Mouse (Mus musculus) v-Abl transformed pro-B cells (cell line): ENCODE data around the gene Psors1c2.

ENCODE experiments used
- in situ Hi-C, 2 experiments: fragments of 400-800 bp; cut with MboI; formaldehyde crosslinking; loops; one replicate each; pipeline ENCODE4 v1.15.1; 2025; ENCODE audit not compliant: unreplicated experiment in 2 of 2

The Psors1c2 gene

DNA sequence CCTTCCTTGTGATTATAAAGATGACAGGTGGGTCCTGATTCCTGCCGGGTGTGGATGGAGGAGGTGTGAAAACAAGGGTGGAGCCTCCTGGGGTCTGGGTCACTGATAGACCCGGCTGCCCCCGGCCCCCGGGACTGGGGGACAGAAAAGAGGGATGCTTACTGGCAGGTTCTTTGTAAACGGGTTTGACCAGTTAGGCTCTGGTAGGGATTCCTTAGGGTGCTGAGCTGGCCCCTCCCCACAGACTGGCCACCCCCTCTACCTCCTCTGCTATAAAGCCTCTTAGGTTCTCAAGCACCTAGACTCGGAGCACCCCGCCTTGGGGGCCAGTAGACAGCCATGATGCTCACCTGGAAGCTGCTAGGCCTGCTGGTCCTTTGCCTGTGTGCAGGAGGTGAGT is at the start of gene Psors1c2:
TSS of gene Psors1c2 (plus strand) at position 301 of the 400 bp plus-strand sequence.
- in situ Hi-C loops = loop anchor here in 1 of 2 experiments (10.0 kb wide), 1 partner anchor 238 kb away; no protein-coding TSS in a partner anchor

DNA sequence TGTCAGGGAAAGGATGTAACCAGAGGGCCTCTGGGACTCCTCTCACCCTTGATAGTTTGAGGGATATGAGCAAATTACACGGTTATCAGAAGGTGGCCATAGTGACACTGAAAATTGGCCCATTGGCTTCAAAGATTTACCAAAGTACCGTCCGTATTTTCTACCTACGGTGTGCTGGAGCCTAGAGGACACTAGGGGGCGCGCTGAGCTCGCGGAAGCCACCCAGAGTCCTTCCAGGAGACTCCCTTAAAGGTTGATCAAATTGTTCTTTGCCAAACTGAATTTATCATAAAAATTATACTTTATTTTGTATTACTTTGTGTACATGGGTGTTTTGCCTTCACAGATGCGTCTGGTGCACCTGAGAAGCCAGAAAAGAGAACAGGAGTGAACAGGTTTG is 48.9 kb upstream of the Psors1c2 start:
- in situ Hi-C loops = no loop called here

DNA sequence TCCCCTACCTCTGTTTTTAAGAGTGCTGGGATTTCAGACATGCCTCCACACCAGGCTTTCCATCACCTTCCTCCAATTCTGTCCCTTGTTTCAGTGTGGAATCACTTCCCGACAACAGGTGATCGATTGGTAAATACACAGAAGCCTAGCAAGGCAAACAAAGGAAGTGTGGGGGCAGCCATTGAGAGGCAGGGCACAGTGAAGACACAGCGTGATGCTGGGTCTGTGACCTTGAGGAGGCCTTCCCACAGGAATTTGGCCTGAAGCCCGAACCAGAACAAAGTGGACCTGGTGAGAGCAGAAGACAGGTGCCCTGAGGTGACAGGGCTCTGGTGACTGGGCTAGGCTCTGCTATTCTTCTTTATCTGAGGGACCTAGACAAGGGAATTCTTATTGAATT is 47.3 kb upstream of the Psors1c2 start:
- in situ Hi-C loops = no loop called here

DNA sequence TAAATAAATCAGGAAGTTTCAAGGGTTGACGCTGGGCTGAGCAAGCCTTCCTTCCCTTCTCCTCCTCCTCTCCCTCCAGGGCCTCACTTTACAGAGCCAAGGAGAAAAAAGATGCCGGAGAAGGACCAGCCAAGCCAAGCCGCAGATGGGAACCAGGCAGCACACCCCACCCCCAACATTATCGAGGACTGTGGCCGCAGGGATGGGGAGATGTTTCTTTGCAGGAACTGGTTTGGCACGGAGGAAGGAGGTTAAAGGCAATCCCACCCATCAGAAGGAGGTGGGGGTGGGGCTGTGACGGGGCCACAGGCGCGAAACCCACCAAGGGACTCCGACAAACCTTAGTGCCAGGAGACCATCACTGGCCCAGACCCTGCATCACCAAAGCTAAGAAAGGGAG is 46.3 kb upstream of the Psors1c2 start:
- in situ Hi-C loops = no loop called here

DNA sequence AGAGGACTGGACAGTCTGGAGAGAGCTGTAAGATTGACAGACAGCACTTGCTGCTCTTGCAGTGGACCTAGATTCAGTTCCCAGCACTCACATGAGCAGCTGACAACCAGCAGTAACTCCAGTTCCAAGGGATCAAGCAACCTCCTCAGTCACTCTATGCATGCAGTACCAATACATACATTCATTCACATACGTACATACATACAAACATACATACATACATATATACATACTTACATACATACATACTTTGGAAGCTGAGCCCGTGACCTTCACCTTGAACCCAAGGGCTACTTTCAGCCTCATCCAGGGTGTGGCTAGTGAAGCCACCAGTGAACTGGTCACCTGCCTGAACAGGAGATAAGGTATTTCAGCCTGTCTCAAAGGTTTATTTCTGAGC is 45.0 kb upstream of the Psors1c2 start:
- in situ Hi-C loops = no loop called here

DNA sequence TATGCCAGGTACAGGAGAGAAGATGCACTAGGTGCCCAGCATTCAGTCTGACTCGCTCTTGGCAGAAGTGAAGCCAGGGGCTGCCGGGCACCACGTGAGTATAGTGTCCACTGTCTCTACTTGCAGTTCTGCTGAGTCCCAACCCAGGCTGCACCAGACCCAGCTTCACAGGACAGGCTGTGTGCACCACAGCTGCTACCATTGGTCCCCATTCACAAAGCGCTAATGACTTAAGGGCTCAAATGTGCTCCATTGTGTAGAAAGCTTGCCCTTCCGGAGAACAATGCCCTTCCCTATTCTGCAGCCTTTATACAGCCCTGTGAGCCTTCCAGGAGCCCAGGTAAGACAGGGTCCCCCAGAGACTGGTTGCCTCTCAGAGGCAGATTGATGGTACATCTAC is 42.7 kb upstream of the Psors1c2 start:
- in situ Hi-C loops = no loop called here

DNA sequence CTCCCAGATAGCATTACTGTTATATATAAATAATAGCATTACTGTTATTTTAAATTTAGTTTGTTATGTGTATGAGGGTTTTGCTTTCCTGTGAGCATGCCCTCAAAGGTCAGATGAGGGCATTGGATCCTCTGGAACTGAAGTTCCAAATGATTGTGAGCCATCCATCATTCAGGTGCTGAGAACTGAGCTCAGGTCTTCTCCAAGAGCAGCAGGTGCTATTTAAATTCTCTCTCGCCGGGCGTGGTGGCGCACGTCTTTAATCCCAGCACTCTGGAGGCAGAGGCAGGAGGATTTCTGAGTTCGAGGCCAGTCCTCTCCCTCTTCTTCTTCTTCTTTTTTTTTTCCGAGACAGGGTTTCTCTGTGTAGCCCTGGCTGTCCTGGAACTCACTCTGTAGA is 35.9 kb upstream of the Psors1c2 start:
- in situ Hi-C loops = no loop called here

DNA sequence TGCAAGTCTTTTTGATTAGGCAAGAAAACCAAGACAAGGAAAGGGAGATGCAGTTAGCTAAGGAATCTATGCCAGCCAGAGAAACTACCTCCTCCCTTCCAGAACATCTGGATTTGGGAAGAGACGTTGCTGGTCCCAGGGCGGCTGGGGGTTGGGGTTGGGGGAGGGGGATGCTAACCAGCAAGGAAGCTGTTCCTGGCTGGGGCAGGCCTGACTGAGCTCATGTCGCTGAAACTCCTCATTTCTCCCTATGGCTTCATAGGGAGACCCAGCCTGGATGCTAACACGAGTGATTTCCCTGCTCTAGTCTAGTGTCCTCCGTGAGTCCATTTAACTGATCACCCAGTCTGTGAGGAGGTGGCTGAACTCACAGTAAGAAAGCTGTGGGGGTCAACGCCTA is 30.8 kb upstream of the Psors1c2 start:
- in situ Hi-C loops = loop anchor here (25.0 kb wide), 2 partner anchors 365 to 410 kb away; partner anchors contain the start of genes Apom (in 1 of the 2), Atat1 (in 1 of the 2), Bag6 (in 1 of the 2) and D17H6S53E (in 1 of the 2)

DNA sequence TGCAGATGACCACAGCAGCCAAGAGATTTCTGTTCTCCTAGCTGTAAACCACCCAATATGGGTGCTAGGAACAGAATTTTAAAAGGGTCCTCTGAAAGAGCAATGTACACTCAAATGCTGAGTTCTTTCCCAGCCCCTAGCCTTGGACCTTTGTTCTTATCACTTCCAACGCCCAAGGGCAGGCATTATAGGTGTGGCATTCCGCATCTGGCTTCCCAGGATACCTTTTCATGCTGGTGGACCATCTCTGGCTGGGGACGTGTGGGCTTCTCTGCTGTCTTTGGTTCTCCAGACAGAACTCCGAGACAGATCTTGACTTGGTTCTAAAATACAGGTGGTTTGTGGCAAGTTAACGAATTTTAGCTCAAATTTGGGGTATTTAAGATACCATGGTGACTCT is 30.2 kb upstream of the Psors1c2 start:
- in situ Hi-C loops = loop anchor here (25.0 kb wide), 2 partner anchors 365 to 410 kb away; partner anchors contain the start of genes Apom (in 1 of the 2), Atat1 (in 1 of the 2), Bag6 (in 1 of the 2) and D17H6S53E (in 1 of the 2)

DNA sequence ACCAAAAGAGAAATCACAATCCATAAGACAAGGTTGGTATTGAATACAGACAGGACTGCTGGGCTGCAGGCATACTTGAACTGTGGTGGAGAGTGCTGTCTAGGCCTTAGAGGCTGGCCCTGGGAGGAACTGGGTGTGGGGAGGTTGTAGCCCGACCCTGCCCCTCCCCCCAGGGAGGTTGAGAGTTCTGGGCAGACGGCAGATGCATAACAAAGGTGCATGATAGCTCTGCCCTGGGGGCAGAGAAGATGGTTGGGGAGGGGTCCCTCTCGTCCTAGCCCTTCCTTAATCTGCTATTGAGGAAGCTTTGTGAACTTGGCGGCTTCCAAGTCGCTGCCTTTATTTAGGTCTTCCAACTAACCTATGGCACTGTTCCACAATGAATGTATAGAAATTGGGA is 29.2 kb upstream of the Psors1c2 start:
- in situ Hi-C loops = loop anchor here (25.0 kb wide), 2 partner anchors 367 to 408 kb away; partner anchors contain the start of genes Apom (in 1 of the 2), Atat1 (in 1 of the 2), Bag6 (in 1 of the 2) and D17H6S53E (in 1 of the 2)

DNA sequence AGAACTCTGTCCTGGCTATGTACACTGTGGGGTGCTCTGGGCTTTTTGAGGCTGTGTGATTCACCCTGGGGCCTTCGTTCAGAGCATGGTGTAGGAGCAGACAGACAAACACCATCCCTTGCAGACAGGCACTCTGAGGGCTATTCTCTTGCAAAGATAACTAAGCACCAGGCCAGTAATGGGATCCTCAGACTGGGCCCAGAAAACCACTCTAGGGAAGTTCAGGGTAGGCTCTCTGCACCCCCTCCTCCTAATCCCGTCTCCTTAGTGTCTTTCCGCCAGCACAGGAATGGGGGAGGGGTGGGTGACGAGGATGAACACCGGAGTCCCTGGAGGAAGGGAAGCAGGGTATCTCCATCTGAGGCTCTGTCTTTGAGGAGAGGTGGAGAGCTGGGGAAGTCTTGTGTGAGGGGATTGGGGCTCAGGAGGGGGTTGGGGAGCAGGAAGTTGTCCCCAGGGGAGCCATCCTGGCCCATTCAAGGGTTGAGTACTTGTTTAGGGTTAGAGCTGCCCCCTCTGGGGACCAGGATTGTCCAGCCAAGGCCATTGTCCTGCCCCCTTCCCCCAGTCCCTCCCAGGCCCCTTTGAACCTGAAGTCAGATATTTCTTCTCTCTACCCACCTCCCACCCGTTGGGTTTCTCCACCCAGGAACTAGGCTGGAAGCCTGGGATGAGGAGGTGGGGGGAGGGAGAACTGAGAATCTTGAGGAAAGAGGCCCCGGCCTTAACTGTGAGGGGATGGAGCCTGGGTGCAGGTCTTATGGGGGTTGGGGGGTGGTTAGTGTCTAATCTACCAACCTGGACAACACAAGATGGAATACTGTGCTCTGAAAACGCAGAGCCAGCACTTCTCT is 28.1 kb upstream of the Psors1c2 start:
- in situ Hi-C loops = loop anchor here (25.0 kb wide), 2 partner anchors 368 to 407 kb away; partner anchors contain the start of genes Apom (in 1 of the 2), Atat1 (in 1 of the 2), Bag6 (in 1 of the 2) and D17H6S53E (in 1 of the 2)

DNA sequence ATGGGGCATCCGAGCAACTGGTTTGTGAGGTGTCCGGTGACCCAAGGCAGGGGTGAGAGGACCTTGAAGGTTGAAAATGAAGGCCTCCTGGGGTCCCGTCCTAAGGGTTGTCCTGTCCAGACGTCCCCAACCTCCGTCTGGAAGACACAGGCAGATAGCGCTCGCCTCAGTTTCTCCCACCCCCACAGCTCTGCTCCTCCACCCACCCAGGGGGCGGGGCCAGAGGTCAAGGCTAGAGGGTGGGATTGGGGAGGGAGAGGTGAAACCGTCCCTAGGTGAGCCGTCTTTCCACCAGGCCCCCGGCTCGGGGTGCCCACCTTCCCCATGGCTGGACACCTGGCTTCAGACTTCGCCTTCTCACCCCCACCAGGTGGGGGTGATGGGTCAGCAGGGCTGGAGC is 27.2 kb upstream of the Psors1c2 start, which contains the start of gene Pou5f1:
TSS of gene Pou5f1 (plus strand) at position 243 of the 400 bp plus-strand sequence.
- in situ Hi-C loops = loop anchor here (25.0 kb wide), 2 partner anchors 368 to 407 kb away; partner anchors contain the start of genes Apom (in 1 of the 2), Atat1 (in 1 of the 2), Bag6 (in 1 of the 2) and D17H6S53E (in 1 of the 2)

DNA sequence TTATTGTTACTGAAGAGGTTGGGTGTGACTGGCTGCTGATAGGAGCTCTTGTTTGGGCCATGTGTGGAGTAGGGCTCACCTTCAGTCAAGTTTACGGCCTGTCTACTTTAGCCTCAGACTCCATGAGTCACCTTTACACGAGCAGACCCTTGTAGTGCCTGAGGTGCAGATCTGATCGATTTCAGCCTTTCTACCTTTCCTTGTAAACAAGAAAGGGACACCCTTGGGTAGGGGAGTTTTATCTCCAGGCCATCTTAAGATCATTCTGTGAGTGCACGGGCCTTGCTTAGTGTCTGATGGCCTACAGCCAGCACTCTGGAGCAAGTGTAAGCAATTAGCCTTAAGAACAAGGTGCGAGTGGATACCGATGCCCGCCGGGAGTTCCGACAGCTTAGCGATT is 26.1 kb upstream of the Psors1c2 start:
- in situ Hi-C loops = loop anchor here (25.0 kb wide), 2 partner anchors 370 to 405 kb away; partner anchors contain the start of genes Apom (in 1 of the 2), Atat1 (in 1 of the 2), Bag6 (in 1 of the 2) and D17H6S53E (in 1 of the 2)

DNA sequence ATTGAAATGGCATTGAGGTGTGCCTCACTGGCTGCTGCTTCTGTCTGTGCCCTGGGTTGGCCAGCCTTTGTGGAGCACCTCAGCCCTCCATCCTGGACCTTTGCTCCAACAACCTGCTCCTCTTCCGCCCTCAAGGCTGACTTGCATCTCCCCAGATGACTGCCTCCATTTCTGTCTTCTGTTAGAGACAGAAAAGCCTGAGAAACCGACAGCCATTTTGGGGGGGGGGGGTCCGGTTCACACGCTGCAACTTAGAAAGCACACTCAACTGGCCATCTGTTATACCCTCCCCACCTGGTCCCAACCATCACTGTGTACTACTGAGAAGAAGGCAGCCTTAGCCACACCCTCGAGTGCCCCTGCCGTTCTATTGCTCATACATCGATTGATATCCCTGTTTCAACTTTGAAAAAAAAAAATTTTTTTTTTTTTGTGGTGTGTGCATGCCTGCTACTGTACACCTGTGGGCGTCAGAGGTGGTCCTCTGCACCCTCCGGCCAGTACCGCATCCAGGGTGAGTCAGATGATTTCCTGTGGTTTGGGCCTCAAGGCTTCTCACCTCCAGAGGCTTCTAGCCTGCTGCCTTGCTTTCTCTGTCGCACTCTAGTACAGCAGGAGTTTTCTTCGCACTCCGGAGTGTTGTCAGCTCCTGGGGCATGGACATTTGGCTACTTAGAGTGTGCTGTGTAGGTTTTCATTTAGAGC is 25.3 kb upstream of the Psors1c2 start:
- in situ Hi-C loops = loop anchor here (25.0 kb wide), 2 partner anchors 370 to 405 kb away; partner anchors contain the start of genes Apom (in 1 of the 2), Atat1 (in 1 of the 2), Bag6 (in 1 of the 2) and D17H6S53E (in 1 of the 2)

DNA sequence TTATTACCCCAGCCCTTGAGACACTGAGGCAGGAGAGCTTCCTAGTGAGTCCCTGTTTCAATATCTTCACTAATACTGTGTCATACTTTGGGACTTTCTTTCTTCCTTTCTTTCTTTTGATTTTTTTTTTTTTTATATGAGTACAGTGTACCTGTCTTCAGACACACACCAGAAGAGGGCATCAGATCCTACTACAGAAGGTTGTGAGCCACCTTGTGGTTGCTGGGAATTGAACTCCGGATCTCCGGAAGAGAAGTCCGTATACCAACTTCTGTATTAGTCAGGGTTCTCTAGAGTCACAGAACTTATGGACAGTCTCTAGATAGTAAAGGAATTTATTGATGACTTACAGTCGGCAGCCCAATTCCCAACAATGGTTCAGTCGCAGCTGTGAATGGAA is 24.7 kb upstream of the Psors1c2 start:
- in situ Hi-C loops = loop anchor here (25.0 kb wide), 2 partner anchors 371 to 404 kb away; partner anchors contain the start of genes Apom (in 1 of the 2), Atat1 (in 1 of the 2), Bag6 (in 1 of the 2) and D17H6S53E (in 1 of the 2)

DNA sequence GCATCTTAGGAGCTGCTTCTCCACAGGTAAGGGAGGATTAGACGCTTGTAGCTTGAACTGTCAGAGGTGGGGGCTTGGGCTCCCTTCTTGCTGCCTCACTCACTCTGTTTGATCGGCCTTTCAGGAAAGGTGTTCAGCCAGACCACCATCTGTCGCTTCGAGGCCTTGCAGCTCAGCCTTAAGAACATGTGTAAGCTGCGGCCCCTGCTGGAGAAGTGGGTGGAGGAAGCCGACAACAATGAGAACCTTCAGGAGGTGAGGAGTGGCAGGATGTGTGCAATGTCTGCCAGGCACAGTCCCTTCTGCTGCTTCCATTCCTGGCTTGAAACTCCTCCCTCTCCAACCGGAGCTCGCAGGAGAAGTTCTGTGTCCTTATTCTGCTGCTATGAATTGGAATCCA is 23.7 kb upstream of the Psors1c2 start:
- in situ Hi-C loops = loop anchor here (25.0 kb wide), 2 partner anchors 372 to 403 kb away; partner anchors contain the start of genes Apom (in 1 of the 2), Atat1 (in 1 of the 2), Bag6 (in 1 of the 2) and D17H6S53E (in 1 of the 2)

DNA sequence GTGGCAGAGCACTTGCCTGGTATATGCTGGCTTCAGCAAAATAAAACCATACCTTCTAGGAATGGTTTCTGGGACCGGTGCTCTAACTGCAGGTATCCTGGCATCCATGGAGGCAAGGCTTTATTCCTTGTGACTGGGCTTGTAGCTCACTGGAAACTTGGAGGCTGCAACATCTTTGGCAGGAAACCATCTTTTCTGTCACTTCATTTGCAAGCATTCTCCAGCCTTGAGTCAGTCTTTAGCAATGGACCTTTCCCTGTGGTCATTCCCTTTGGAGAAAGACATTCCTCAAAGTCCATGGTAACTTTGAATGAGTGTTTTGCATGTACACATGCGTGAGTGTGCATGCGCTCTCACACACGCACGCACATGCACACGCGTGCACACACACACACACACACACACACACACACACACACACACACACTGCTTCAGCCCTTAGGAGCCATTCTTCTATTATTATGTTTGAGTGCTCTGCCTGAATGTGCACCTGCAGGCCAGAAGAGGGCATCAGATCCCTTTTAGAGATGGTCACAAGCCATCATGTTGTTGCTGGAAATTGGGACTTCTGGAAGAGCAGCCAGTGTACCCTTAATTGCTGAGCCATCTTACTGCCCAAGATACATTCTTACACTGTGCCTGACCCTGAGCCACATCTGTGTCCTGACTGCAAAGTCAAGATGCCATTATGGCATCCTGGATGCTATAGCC is 19.9 kb upstream of the Psors1c2 start:
- in situ Hi-C loops = loop anchor here (25.0 kb wide), 2 partner anchors 376 to 399 kb away; partner anchors contain the start of genes Apom (in 1 of the 2), Atat1 (in 1 of the 2), Bag6 (in 1 of the 2) and D17H6S53E (in 1 of the 2)

DNA sequence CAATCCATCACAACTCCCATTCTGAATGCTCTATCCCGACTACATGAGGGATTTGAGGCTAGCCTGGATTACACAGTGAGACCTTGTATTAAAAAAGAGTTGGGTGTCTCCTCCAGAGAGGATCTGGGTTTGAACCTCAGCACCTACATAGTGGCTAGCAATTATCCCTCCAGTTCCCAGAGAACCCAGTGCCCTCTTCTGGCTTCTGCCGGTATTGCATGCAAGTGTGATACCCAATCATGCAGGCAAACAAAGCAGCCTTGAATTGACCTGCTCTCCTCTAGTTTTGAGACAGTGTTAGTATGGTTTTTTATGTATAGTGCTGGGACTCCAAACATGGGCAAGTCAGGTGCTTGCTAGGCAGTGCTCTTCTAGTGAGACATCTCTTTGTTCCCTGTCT is 19.1 kb upstream of the Psors1c2 start:
- in situ Hi-C loops = loop anchor here (25.0 kb wide), 2 partner anchors 377 to 398 kb away; partner anchors contain the start of genes Apom (in 1 of the 2), Atat1 (in 1 of the 2), Bag6 (in 1 of the 2) and D17H6S53E (in 1 of the 2)

DNA sequence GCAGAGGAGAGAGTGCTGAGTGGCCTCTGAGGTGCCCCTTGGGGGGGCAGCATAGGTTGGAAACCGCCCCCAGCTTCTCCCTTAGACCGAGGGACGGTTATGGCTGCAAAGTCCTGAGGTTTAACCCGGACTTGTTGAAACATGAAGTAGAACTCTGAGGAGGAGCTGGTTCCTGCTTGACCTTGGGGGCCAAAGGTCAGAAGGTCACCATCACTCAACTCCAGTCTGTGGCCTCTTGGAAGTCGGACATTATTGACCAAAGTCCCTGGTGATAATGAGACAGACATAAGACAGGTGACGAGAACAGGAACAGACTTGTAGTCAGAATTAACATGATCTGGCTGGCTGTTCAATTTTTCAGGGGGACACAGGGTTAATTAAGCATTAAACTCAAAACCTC is 18.2 kb upstream of the Psors1c2 start:
- in situ Hi-C loops = loop anchor here (25.0 kb wide), 2 partner anchors 377 to 398 kb away; partner anchors contain the start of genes Apom (in 1 of the 2), Atat1 (in 1 of the 2), Bag6 (in 1 of the 2) and D17H6S53E (in 1 of the 2)
